Mouse (Mus musculus): ENCODE results near the gene Galnt17. TPM values are rescaled to one million over a fixed set of nuclear protein-coding genes. Genes with fewer than 3 reads are reported as not detected.

Gene Galnt17
- polyA plus RNA-seq, 2 experiments, result 3.4 to 5.9 TPM

- H3K36me3 ChIP-seq (ENCODE audit: control insufficient read depth, insufficient read depth, low read length), result no peaks in the 10 kb centered on the region
- H3K4me2 ChIP-seq (replicated peaks; ENCODE audit: low read depth, low read length, severe bottlenecking), result no peak overlapping the region
- DNase-seq (ENCODE audit: low spot score) (no peak), ATAC-seq (ENCODE audit: low FRiP score, low read depth) (no peak)
- no peak overlapping the region for H3K27ac ChIP-seq (replicated peaks; ENCODE audit: low read depth, low read length)
- H3K9me3 ChIP-seq (ENCODE audit: control insufficient read depth, low read length), result no peaks in the 10 kb centered on the region
- H3K4me3 ChIP-seq (replicated peaks; ENCODE audit: low read length), result no peak overlapping the region
- WGBS, result 82% methylated on average over 3 of the region's 3 CpGs
- no peaks in the 10 kb centered on the region for H3K27me3 ChIP-seq (ENCODE audit: control insufficient read depth, insufficient read depth, low read length)
- TF ChIP-seq POLR2A (IDR thresholded peaks at IDR 0.05; ENCODE audit: borderline replicate concordance, extremely low read depth, insufficient read depth, insufficient read length), result no peak
- no peak overlapping the region for H3K9ac ChIP-seq (ENCODE audit: low read depth, low read length, severe bottlenecking)
- H3K4me1 ChIP-seq (ENCODE audit: control insufficient read depth, insufficient read depth, low read length), result no peaks in the 10 kb centered on the region
Observed at GRCm38 (mm10) chr5:131218221-131218620, 90.1 kb downstream of the Galnt17 start.

GRCm38 (mm10) chr5:131211618-131212017 is 96.7 kb downstream of the Galnt17 start:
- Histone ChIP-seq H3K4me2 (replicated peaks; ENCODE audit: low read depth, low read length, severe bottlenecking) (no peak overlapping the region), H3K27ac (replicated peaks; ENCODE audit: low read depth, low read length) (no peak overlapping the region), H3K9me3 (ENCODE audit: control insufficient read depth, low read length) (no peaks in the 10 kb centered on the region), H3K4me3 (replicated peaks; ENCODE audit: low read length) (no peak overlapping the region), H3K4me1 (ENCODE audit: control insufficient read depth, insufficient read depth, low read length) (no peaks in the 10 kb centered on the region), H3K27me3 (ENCODE audit: control insufficient read depth, insufficient read depth, low read length) (no peaks in the 10 kb centered on the region), H3K9ac (ENCODE audit: low read depth, low read length, severe bottlenecking) (no peak overlapping the region), H3K36me3 (ENCODE audit: control insufficient read depth, insufficient read depth, low read length) (no peaks in the 10 kb centered on the region)
- WGBS, result 60% methylated on average over 3 of the region's 3 CpGs
- no peak for ATAC-seq (ENCODE audit: low FRiP score, low read depth)
- no peak for DNase-seq (ENCODE audit: low spot score)
- no peak for TF ChIP-seq POLR2A (IDR thresholded peaks at IDR 0.05; ENCODE audit: borderline replicate concordance, extremely low read depth, insufficient read depth, insufficient read length)

GRCm38 (mm10) chr5:131201146-131201545 is 107.2 kb downstream of the Galnt17 start:
- no peak overlapping the region for H3K4me2 ChIP-seq (replicated peaks; ENCODE audit: low read depth, low read length, severe bottlenecking)
- no peaks in the 10 kb centered on the region for H3K9me3 ChIP-seq (ENCODE audit: control insufficient read depth, low read length)
- H3K36me3 ChIP-seq (ENCODE audit: control insufficient read depth, insufficient read depth, low read length), result no peaks in the 10 kb centered on the region
- TF ChIP-seq POLR2A (IDR thresholded peaks at IDR 0.05; ENCODE audit: borderline replicate concordance, extremely low read depth, insufficient read depth, insufficient read length), result no peak
- no peak overlapping the region for H3K27ac ChIP-seq (replicated peaks; ENCODE audit: low read depth, low read length)
- H3K4me3 ChIP-seq (replicated peaks; ENCODE audit: low read length), result no peak overlapping the region
- no peak overlapping the region for H3K9ac ChIP-seq (ENCODE audit: low read depth, low read length, severe bottlenecking)
- ATAC-seq (ENCODE audit: low FRiP score, low read depth), result no peak
- 49% methylated on average over 2 of the region's 2 CpGs for WGBS
- H3K27me3 ChIP-seq (ENCODE audit: control insufficient read depth, insufficient read depth, low read length), result no peaks in the 10 kb centered on the region
- no peak for DNase-seq (ENCODE audit: low spot score)
- H3K4me1 ChIP-seq (ENCODE audit: control insufficient read depth, insufficient read depth, low read length), result no peaks in the 10 kb centered on the region

GRCm38 (mm10) chr5:131192311-131192710 is 116.0 kb downstream of the Galnt17 start:
- 73% methylated on average over 3 of the region's 3 CpGs for WGBS
- Histone ChIP-seq H3K36me3 (ENCODE audit: control insufficient read depth, insufficient read depth, low read length) (no peaks in the 10 kb centered on the region), H3K9ac (ENCODE audit: low read depth, low read length, severe bottlenecking) (no peak overlapping the region), H3K27me3 (ENCODE audit: control insufficient read depth, insufficient read depth, low read length) (no peaks in the 10 kb centered on the region), H3K4me2 (replicated peaks; ENCODE audit: low read depth, low read length, severe bottlenecking) (no peak overlapping the region), H3K27ac (replicated peaks; ENCODE audit: low read depth, low read length) (no peak overlapping the region), H3K9me3 (ENCODE audit: control insufficient read depth, low read length) (no peaks in the 10 kb centered on the region), H3K4me1 (ENCODE audit: control insufficient read depth, insufficient read depth, low read length) (no peaks in the 10 kb centered on the region), H3K4me3 (replicated peaks; ENCODE audit: low read length) (no peak overlapping the region)
- no peak for ATAC-seq (ENCODE audit: low FRiP score, low read depth)
- DNase-seq (ENCODE audit: low spot score), result no peak
- no peak for TF ChIP-seq POLR2A (IDR thresholded peaks at IDR 0.05; ENCODE audit: borderline replicate concordance, extremely low read depth, insufficient read depth, insufficient read length)

GRCm38 (mm10) chr5:131184566-131184965 is 123.7 kb downstream of the Galnt17 start:
- Histone ChIP-seq H3K4me3 (replicated peaks; ENCODE audit: low read length) (no peak overlapping the region), H3K27ac (replicated peaks; ENCODE audit: low read depth, low read length) (no peak overlapping the region), H3K9me3 (ENCODE audit: control insufficient read depth, low read length) (no peaks in the 10 kb centered on the region), H3K36me3 (ENCODE audit: control insufficient read depth, insufficient read depth, low read length) (no peaks in the 10 kb centered on the region), H3K9ac (ENCODE audit: low read depth, low read length, severe bottlenecking) (no peak overlapping the region), H3K4me1 (ENCODE audit: control insufficient read depth, insufficient read depth, low read length) (no peaks in the 10 kb centered on the region), H3K27me3 (ENCODE audit: control insufficient read depth, insufficient read depth, low read length) (no peaks in the 10 kb centered on the region), H3K4me2 (replicated peaks; ENCODE audit: low read depth, low read length, severe bottlenecking) (no peak overlapping the region)
- TF ChIP-seq POLR2A (IDR thresholded peaks at IDR 0.05; ENCODE audit: borderline replicate concordance, extremely low read depth, insufficient read depth, insufficient read length), result no peak
- no peak for ATAC-seq (ENCODE audit: low FRiP score, low read depth)
- no peak for DNase-seq (ENCODE audit: low spot score)

GRCm38 (mm10) chr5:131181231-131181630 is 127.1 kb downstream of the Galnt17 start:
- Histone ChIP-seq H3K4me1 (ENCODE audit: control insufficient read depth, insufficient read depth, low read length) (no peaks in the 10 kb centered on the region), H3K27me3 (ENCODE audit: control insufficient read depth, insufficient read depth, low read length) (no peaks in the 10 kb centered on the region), H3K4me2 (replicated peaks; ENCODE audit: low read depth, low read length, severe bottlenecking) (no peak overlapping the region), H3K9me3 (ENCODE audit: control insufficient read depth, low read length) (no peaks in the 10 kb centered on the region), H3K36me3 (ENCODE audit: control insufficient read depth, insufficient read depth, low read length) (no peaks in the 10 kb centered on the region), H3K4me3 (replicated peaks; ENCODE audit: low read length) (no peak overlapping the region), H3K27ac (replicated peaks; ENCODE audit: low read depth, low read length) (no peak overlapping the region), H3K9ac (ENCODE audit: low read depth, low read length, severe bottlenecking) (no peak overlapping the region)
- WGBS, result 57% methylated on average over 1 of the region's 1 CpGs
- no peak for TF ChIP-seq POLR2A (IDR thresholded peaks at IDR 0.05; ENCODE audit: borderline replicate concordance, extremely low read depth, insufficient read depth, insufficient read length)
- ATAC-seq (ENCODE audit: low FRiP score, low read depth) (no peak), DNase-seq (ENCODE audit: low spot score) (no peak)
